Mouse (Mus musculus) lung, postnatal 14 days (tissue): ENCODE results near the gene Lemd1.
"Not testable (repeated sequence)": the region's sequence is repeated elsewhere in the genome, so short reads cannot be mapped to it uniquely, and the experiment has no call there.

Experiments
- DNase-seq: peaks from one replicate; pipeline ENCODE4 v3.0.0; 2021

Gene Lemd1

DNA sequence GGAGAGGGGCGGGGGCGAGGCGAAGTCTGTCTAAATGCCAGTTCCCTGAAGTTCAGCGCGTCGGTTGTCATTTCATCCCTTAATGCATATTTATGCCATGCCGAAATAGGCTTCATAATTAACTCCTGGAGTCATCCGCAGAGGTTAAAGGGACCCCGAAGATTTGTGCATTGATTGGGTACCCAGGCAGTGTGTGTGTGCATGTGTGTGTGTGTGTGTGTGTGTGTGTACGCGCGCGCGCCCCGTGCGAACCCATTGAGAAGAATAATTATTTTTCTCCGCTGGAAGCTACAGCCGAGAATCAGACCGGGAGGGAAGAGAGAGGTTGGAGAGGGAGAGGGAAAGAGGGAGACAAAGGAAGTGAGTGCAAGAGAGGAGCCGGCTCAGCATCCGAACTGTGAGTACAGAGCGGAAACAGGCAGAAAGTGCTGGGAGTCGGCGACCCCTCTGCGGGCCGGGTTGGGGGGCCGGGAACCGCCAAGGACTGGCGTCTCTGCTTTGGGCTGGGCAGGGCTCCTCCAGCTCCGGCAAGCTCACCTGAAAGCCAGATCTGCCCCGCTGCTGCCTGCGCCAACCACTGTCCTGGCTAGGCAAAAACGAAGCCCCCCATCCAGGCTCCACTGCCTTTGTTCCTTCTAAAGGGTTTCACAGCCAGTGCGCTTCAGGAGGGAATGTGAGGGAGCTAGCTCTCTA lies at the start of gene Lemd1, which contains the start of gene AC124108.1:
Lemd1 (plus strand) TSS at position 339 of the 693 bp plus-strand sequence.
AC124108.1 (plus strand) TSS at position 365 of the 693 bp plus-strand sequence.
- DNase-seq: no peak

DNA sequence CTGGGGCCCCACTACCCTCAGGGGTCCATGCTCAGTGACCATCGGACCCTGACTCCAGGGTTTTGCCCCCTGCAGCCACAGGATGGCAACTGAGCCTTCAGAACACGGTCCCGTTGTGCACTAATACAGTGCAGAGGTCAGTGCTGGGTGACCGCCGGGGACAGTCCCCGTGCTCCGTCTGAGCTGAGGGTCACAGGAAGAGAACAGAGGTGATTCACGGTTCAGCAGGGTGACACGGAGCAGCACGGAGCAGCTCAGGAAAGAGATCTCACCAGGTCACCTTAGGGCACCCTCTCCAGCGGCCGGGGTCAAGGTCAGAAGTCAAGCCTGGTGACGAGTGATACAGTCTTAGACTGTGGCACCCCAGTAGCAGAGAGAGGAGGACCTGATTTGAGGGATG lies 49.5 kb upstream of the Lemd1 start:
- DNase-seq: no peak

DNA sequence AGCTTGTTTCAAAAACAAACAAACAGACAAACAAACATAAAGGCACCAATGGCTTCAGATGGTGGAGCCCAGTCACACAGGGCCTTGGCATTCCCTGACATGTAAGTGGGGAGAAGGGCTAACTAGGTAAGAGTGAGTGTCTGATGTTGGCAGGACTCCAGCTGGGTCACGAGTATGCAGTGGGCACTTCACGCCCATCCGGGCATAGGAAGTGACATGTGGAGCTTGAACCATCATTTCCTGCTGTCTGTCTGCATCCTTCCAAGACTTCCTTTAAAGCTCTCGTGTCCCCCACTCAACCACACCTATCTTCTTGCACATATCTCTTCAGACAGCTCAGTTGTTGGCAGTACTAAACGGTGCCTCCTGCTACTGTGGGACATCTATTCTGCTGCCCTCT lies 48.2 kb upstream of the Lemd1 start:
- DNase-seq: no peak

DNA sequence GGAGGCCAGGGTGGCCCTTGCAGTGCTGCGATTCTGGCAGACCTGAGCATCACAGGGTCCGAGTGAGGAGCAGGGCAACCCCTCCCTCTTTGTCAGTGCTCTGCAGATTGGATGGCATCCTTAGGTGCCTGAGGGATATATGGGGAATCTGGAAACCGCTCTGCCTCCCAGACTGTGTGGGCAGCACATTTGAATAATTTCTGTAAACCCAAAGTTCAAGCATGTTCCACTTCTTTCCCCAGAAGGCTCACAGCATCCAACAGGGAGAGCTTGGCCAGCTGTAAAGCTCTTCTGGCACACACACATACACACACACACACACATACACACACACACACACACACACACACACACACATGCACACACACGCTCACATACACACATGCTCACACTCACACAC lies 47.5 kb upstream of the Lemd1 start:
- no peak for DNase-seq

DNA sequence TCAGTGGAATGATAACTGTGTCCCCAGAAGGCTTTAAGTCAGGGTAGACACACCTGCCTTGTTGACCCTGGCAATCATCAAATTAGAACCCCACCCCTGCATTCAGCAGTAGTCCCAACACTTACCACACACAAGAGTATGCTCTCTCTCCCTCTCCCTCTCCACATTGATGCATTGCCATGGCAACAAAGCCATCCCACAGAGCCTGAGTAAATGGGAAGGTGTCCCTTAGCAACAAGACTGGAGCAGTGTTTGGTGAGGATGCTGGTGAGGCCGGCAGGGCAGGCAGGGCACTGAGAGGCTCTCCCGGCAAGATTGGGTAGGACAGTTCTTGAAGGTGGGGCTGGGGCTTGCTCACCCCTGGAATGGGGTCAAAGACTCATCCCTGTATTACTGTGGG lies 47.0 kb upstream of the Lemd1 start:
- DNase-seq: no peak

DNA sequence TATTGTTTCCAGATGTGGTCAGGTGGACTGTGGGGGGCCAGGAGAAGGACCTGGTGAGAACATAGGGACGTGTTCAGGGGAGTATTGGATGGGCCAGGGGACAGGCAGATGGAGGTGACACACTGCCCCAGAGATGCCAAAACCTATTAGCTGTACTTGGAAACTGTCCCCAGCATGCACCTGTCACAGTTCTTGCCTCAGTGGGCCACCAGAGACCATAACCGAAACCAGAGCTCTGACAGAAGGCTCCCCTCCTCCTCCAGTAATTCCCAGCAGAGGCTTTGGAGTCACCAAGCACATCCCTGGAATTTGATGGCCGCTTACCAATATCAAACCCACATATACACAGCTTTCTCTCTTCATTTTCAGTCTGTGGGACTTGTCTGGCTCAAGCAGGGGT lies 46.4 kb upstream of the Lemd1 start:
- DNase-seq: no peak

DNA sequence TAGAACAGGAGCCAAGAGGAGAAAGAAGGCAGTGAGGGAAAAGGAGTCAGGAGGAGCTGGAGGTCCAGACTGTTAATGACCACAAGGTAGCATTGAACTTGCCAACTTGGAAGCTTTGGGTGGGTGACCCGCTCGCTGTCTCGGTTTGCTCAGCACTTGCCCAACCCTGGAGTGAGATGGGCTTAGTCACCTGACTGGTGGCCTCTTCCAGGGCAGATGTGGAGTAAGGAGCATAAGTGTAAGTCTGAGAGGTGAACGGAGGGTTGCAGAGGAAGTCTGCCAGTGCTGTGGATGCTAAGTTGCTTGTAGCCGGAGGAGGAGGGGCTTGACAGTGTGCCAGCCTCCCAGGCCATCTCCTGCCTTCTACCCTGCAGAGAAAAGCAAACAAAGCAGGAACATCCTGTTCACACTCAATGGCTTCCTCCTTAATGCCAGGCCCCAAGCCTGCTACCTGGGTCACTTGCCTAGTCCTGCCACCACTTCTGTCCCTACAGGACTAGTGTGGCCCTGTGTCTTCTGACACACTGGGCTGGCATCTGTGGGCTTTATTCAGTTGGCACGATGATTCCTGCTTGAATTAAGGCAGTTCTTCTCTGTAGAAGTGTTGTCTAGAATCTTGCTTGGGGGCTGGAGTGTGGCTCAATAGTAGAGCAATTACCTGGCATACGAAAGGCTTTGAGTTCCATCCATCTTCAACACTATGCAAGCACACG lies 45.1 kb upstream of the Lemd1 start:
- peak; percentile 52 for DNase-seq

DNA sequence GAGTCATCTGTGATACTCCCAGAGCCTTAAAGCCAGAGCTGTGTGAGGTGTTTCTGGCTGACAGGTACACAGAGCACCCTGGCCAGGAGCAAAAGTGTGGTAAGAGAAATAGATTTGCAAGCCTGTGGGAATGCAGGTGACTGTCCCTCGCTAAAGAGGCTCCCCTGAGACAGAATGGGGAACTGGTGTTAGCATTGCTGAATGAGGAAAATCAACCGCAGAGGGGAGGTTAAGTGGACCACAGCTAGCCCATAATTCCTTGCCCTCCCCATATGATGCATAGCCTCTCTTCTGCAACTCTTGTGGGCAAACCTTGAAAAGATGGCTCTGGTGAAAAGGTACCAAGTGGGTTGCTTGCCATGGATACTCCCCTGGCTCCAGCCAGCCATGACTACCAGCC lies 41.8 kb upstream of the Lemd1 start:
- no peak for DNase-seq

DNA sequence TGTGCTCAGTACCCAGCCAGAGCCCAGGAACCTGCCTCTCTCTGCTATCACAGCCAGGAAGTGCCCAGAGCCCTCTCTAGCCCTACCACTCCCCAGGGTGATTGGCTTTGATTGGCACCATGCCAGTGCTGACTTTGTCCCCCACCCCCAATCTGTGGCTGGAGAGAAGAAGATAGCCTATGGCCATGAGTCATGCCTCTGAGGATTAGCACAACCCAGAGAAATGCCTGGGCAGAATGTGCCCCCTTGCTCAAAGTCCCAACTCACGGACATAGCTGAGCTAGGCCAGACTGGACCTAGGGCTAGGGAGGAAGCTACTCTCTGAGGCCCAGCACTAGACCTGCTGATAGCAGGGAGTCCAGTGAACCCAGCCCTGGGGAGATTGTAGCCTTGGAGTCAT lies 41.1 kb upstream of the Lemd1 start:
- DNase-seq: no peak

DNA sequence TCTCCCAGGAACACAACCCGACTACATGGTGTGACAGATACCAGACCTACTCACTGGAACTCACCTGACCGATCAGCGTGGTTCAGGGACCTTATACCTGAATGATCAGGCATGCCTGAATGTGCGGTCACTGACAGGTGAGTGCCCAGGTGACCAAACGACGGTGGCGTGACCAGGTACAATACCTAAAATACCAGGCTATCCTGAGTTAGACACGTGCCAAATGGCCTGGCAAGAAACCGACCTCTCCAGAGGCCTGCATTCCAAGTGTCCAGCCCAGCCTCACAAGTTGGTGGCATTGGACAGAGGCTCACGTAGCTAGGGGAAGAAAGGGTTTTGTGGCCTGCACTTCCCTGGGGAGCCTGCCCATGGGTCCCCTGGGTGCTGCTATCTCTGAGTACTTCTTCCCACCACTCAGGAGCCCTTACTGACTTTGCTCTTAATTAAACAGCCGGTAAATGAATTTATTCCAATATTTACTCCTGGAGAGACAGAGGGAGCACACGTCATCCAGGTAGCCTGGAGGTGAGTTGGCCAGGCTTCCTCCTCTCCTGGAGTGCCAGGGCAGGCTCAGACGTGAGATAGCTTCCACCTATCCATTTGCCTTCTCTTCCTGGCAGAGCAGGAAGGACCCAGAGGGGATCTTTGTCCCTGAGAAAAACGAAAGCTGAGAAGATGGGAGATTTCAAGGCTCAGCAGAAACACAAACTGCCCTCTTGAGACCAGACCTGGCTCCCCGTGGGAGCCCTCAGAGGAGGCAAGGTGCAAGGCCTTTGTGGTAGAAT lies 40.2 kb upstream of the Lemd1 start:
- peak; percentile 44 for DNase-seq

DNA sequence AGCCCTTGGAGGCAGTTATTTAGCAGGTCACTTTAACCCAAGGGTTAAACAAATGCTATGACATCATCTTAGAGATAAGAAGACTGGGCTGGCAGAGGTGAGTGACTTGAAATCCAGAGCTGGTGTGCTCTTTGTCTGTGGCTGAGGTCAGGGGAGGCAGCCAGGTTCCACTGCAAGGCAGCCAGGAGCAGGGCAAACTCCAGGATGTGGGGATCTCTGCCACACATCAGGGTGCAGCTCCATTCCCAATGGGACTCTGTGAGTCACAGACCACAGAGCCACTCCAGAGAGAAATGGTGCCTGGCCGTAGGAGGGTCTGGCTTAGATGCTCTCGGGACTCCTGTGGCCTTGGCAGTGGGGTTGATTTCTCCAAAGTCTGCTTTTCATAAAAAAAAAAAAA lies 39.3 kb upstream of the Lemd1 start:
- DNase-seq: no peak

DNA sequence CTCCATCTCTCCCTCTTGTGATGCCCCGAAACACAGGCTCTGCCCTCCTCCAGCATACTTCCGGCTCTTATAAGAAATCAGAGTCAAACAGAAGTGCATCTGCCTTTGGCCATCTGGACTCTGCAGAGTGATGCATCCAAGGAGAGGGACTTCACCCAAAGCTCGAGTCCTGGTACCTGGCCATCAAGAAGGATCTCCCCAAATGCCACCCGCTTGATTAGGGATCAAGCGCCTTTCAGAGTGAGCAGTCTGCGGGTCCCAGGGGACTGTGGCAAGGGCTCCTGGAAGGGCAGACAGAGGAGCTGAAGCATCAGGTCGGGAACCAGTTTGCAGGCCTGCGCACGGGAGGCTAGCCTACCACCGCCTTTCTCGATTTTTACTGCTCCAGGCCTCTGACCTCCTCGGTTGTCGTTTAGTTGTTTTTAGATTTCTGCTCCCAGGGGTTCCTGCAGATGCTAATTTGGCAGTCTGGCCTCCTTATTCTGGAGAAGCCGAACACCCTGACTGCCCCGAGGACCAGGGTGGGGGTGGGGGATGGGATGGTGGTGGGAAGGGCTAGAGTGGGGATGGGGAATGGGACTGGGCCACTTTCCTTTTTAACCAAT lies 38.0 kb upstream of the Lemd1 start:
- DNase-seq: no peak

DNA sequence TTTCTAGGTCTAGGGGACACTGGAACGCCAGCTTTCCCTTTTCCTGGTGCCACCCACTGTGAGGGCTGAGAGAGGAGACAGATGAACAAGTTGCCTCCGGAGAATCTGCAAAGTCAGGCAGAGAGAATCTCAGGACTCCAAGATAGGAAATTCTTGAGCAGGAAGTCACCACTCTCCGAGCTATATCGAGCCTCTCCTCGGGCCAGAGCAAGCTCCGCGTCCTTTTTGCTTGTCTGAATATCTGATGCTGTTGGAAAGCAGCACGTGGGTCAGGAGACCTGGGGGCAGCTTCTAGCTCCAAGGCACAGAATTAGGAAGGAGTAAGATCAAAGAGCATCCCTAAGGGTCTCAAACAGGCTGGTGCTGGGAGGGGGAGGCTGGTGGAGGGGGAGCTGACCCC lies 37.5 kb upstream of the Lemd1 start:
- DNase-seq: no peak

DNA sequence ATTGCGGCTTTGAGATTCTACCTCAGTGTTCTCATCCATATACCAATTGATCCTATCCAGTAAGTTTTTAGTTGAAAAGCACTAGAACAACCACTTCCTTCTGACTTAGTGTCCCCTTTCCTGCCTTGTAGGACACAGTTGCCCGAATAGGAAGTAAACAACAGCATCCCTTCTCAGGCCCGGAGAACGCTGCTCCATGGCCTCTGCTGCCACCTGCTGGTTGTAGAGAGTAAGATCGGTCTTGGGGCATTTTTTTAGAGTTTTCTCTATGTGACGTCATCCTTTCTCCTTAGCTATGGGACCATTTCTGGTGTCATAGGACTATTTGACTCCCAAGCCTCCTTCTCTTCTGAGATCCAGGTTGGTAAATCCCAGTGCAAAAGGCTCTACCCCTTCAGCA lies 35.5 kb upstream of the Lemd1 start:
- peak; percentile 89 for DNase-seq

DNA sequence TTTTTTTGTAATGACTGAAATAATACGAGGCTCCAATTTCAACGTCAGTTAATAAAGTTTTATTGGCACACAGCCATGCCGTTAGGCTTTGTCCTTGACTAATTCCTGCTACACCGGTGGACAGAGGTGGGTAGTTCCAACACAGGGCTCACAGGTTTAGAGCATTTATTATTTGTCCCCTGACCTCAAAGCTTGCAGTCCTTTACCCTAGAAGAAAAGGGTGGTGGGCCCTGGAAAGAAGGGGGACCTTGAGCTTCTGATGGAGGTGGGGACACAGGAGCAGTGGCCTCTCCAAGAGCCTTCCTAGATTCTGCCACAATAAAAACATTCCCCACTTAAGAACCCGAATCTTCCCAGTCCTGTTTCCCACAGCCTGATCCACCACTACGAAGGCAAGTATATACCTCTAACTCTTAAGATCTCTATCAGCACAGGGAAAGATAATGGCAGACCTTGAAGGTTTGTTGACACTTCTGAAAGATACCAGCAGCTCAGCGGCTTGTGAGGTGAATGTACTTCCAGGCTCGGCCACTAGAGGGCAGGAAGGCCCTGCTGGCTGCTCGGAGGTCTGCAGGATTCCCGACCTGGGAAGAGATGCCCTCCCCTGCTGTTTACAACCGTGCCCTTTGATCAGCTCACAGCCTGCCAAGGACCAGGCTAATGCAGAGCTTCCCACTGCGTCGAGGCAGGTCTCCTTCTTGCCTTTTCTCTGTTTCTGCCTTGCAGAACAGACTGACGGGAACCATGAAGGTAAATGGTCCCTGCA lies 34.0 kb upstream of the Lemd1 start:
- DNase-seq: peak; percentile 93

DNA sequence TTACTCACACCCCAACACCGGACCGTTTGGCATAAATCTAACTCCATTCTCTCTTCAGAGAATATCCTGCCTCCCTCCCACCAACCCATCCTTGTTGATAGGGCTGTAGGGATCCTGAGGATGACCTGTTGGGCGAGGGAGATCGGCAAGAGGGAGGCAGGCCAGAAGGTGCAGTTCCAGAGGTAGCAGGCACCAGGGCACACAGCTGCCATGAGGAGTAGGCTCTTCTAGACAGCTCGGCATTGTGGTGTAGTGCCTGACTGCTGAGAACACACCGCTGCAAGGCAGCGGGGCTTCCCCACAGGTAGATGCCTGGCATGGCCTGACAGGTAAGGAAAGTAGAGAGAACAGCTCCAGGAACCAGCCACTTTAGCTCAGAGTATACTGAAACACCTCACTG lies 33.4 kb upstream of the Lemd1 start:
- no peak for DNase-seq

DNA sequence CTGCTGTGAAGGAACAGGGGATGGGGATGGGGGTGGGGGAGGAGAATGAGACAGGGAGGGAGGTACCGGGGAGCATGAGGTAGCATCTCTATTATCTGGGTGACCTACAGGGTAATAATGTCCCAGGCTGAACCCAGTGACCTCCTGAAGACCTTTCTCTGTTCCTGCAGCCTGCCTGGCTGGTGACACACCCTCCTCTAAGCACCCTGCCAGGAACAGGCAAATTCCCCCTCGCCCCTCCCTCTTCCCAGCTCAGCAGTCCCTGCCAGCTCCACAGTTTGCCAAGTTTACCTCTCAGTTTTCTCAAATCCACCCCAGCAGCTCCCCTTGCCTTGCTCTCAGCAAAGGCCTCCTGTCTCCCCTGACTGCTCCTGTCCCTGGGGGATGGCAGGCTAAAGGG lies 32.5 kb upstream of the Lemd1 start:
- DNase-seq: peak; percentile 55

DNA sequence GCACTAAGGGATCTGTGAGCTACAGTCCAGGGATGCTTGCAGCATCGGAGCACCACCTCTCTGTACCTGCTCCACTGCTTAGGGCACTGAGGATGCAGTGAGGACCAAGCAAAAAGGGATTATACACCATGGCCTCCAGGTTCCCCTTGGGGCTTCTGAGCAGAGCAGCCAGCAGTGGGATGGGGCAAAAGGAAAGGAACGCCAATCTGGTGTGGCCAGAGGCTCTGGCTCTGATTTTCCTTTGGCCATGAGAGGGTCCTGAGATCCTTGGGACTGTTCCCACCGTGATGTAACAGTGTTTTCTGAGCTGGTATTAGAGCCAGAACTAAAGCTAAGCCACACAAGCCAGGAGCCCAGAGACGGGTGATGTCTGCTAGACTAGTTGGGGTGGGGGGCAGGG lies 31.6 kb upstream of the Lemd1 start:
- no peak for DNase-seq

DNA sequence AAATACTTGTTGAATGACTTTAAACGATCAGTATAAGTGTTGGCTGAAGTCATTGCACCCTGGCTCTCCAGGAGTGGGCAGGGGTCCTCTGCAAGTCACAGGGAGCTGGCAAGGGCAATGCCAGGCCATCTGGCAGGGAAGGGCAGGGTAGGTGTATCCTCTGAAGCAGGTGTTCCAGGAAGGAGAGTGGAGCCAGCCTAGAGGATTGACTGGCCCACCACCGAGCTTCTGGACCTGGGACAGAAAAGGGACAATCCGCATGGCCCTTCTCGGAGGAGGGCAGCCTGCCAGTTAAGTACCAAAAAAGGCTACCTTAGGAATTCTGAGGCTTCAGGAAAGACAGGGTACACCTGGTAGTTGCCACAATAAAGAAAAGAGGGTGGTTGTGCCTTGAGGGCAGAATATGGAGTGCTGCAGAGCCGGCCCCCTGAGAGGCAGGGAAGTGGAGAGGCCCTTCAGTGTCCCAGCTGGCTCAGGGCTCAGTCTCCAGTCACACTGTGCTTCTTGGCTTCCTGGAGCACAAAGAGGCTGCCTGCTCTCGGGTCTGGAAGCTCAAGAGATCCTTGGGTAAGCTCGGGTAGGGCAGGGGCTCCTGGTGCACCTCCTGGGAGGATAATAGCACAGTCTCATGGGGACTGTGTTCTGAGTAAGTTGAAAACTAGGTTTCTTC lies 29.9 kb upstream of the Lemd1 start:
- DNase-seq: no peak

DNA sequence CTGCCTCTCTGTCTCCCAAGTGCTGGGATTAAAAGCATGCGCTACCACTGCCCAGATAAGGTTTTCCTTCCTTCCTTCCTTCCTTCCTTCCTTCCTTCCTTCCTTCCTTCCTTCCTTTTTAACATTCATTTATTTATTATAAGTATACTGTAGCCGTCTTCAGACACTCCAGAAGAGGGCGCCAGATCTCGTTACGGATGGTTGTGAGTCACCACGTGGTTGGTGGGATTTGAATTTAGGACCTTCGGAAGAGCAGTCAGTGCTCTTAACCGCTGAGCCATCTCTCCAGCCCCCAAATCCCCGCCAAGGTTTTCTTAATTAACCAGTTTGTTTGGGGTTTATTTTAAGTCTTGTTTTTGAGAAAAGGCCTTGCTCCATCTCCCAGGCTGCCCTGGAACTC lies 28.6 kb upstream of the Lemd1 start:
- not testable (repeated sequence) for DNase-seq

DNA sequence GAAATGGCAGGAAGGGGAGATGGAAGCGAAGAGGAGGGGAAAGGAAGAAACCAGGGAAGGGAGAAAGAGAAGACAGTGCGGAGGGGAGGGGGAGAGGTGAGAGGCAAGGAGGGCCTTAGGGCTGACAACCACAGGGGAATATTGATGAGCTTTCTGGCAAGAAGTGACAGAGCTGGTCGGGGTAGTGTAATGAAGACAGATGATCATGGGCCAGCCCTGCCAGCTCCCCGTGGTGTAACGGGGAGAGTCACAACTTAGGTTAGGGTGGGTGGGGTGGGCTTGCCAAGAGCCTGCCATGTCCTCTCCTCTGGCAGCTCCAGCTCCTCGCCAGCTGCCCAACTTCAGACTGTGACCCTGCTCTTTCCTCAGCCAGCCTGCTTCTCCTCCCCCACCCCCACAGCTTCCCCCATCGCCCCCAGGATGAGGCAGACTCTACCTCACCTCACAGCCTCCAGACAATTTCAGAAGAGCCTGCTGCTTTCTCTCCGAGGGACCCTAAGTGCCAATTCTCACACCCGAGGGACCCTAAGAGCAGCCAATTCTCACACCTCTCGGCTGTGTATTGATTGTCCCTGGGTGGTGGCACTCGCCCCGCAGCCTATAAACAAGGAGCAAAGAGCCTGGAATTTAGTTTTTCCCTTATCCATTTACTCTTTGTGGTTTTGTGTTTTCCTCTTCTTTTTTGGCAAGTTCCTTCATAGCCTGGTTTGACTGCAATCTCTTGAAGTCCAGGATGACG lies 26.3 kb upstream of the Lemd1 start:
- no peak for DNase-seq
